Mouse (Mus musculus) limb, embryonic 11.5 days (tissue): ENCODE results near the gene Nxn. TPM values are rescaled to one million over a fixed set of nuclear protein-coding genes. Genes with fewer than 3 reads are reported as not detected.

Experiments used
- ATAC-seq: fragments of 200-750 bp; cut with Nextera tagmentation; 2 replicates; pipeline ENCODE4 v1.8.0; 2017; ENCODE audit warnings: low read depth; ENCODE audit not compliant: insufficient number of reproducible peaks, low FRiP score, low TSS enrichment
- DNase-seq: peaks from one replicate; pipeline ENCODE4 v3.0.0-alpha.2; 2015; ENCODE audit warnings: low spot score
- H3K27ac ChIP-seq: fragments of 300-500 bp; sonication (generic); replicated peaks from 2 replicates; pipeline ENCODE4 v1.5.1; 2014; ENCODE audit warnings: low read depth, mild to moderate bottlenecking, low read length
- H3K27me3 ChIP-seq: fragments of 300-500 bp; sonication (generic); 2 replicates; pipeline ENCODE4 v1.6.1; 2014; ENCODE audit warnings: mild to moderate bottlenecking, low read length, mixed read lengths; ENCODE audit not compliant: control insufficient read depth, insufficient read depth
- H3K36me3 ChIP-seq: fragments of 300-500 bp; sonication (generic); 2 replicates; pipeline ENCODE4 v1.6.1; 2014; ENCODE audit warnings: mild to moderate bottlenecking, low read length, moderate library complexity, mixed read lengths; ENCODE audit not compliant: control insufficient read depth, insufficient read depth
- H3K4me1 ChIP-seq: fragments of 300-500 bp; sonication (generic); 2 replicates; pipeline ENCODE4 v1.6.1; 2014; ENCODE audit warnings: low read length, mixed read lengths; ENCODE audit not compliant: control insufficient read depth, insufficient read depth
- H3K4me2 ChIP-seq: fragments of 300-500 bp; sonication (generic); 2 replicates; pipeline ENCODE4 v1.6.1; 2014; ENCODE audit warnings: low read depth, mild to moderate bottlenecking, moderate library complexity; ENCODE audit not compliant: severe bottlenecking
- H3K4me3 ChIP-seq: fragments of 300-500 bp; sonication (generic); 2 replicates; pipeline ENCODE4 v1.5.1; 2014; ENCODE audit warnings: low read depth, low read length
- H3K9ac ChIP-seq: fragments of 300-500 bp; sonication (generic); 2 replicates; pipeline ENCODE4 v1.6.1; 2014; ENCODE audit warnings: mild to moderate bottlenecking, low read length
- H3K9me3 ChIP-seq: fragments of 300-500 bp; sonication (generic); 2 replicates; pipeline ENCODE4 v1.6.1; 2016; ENCODE audit warnings: low read length; ENCODE audit not compliant: control insufficient read depth
- WGBS: fragments of 180-500 bp; shearing (Covaris S2); extraction: QIAGEN DNeasy Blood & Tissue Kit; methylation state at CpG from one replicate; pipeline ENCODE4 v1.1.7; 2014; 5-methylcytosine and 5-hydroxymethylcytosine counted together
- polyA plus RNA-seq: library from polyadenylated mRNA; unstranded; fragments of >200 nt; fragmentation: Nextera tagmentation; extraction: Ambion mirVana; gene quantifications from 2 replicates; pipeline ENCODE4 v1.2.1, GENCODE M21; 2014

Nxn gene
- polyA plus RNA-seq, 1 experiment from 2014 or later: 45.7 TPM

DNA sequence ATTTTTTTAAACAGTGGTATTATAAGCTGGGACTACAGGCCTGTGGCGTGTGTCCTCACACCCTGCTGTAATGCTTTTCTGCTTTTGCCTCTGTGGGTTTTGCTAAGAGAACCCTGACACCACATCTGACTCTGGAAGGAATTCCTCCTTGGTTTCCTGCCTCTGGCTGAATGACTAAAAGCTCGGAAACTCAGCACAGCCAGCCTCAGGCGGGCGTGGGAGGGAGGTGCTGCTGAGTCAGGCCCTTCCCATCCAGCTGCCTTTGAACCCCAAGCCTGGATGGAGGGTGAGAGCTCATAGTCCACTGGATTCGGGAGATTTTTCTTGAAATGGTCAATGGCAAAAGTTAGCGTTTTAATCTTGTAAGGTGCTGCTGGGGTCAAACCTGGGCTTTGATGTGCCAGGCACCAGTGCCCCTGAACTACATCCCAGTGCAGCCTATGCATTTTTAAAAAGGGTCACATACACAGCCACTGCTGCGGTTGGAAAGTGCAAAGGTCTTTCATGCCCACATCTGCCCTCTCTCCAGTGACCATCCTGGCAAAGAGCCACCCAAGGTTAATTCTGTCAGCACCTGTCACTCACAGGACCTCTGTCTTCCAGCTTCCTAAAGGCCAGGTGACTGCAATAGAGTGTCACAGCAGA is 113.4 kb downstream of the Nxn start:
- Histone ChIP-seq H3K27ac (no peak overlapping the region), H3K36me3 (no peaks in the 10 kb centered on the region), H3K9ac (no peak overlapping the region), H3K4me2 (no peak overlapping the region), H3K27me3 (no peaks in the 10 kb centered on the region), H3K4me3 (no peak overlapping the region), H3K9me3 (no peaks in the 10 kb centered on the region), H3K4me1 (peaks cover 31% of the 10 kb centered on the region)
- no peak for ATAC-seq
- WGBS: 40% methylated on average over 7 of the region's 7 CpGs
- DNase-seq: peak; percentile 43

GRCm38 (mm10) chr11:76283841-76284240 is 115.1 kb downstream of the Nxn start:
- H3K4me3 ChIP-seq: no peak overlapping the region
- no peak overlapping the region for H3K9ac ChIP-seq
- no peaks in the 10 kb centered on the region for H3K36me3 ChIP-seq
- H3K9me3 ChIP-seq: no peaks in the 10 kb centered on the region
- ATAC-seq: no peak
- DNase-seq: no peak
- WGBS: 98% methylated on average over 6 of the region's 6 CpGs
- no peak overlapping the region for H3K27ac ChIP-seq
- H3K4me1 ChIP-seq: peaks cover 32% of the 10 kb centered on the region
- no peak overlapping the region for H3K4me2 ChIP-seq
- H3K27me3 ChIP-seq: no peaks in the 10 kb centered on the region

GRCm38 (mm10) chr11:76279971-76280370 is 119.0 kb downstream of the Nxn start:
- H3K4me2 ChIP-seq: no peak overlapping the region
- no peak overlapping the region for H3K27ac ChIP-seq
- 77% methylated on average over 2 of the region's 2 CpGs for WGBS
- H3K9ac ChIP-seq: no peak overlapping the region
- ATAC-seq: no peak
- H3K36me3 ChIP-seq: no peaks in the 10 kb centered on the region
- H3K4me3 ChIP-seq: no peak overlapping the region
- H3K27me3 ChIP-seq: no peaks in the 10 kb centered on the region
- no peak for DNase-seq
- peaks cover 8% of the 10 kb centered on the region; the same call in 1 of the 2 replicates for H3K4me1 ChIP-seq
- no peaks in the 10 kb centered on the region for H3K9me3 ChIP-seq

DNA sequence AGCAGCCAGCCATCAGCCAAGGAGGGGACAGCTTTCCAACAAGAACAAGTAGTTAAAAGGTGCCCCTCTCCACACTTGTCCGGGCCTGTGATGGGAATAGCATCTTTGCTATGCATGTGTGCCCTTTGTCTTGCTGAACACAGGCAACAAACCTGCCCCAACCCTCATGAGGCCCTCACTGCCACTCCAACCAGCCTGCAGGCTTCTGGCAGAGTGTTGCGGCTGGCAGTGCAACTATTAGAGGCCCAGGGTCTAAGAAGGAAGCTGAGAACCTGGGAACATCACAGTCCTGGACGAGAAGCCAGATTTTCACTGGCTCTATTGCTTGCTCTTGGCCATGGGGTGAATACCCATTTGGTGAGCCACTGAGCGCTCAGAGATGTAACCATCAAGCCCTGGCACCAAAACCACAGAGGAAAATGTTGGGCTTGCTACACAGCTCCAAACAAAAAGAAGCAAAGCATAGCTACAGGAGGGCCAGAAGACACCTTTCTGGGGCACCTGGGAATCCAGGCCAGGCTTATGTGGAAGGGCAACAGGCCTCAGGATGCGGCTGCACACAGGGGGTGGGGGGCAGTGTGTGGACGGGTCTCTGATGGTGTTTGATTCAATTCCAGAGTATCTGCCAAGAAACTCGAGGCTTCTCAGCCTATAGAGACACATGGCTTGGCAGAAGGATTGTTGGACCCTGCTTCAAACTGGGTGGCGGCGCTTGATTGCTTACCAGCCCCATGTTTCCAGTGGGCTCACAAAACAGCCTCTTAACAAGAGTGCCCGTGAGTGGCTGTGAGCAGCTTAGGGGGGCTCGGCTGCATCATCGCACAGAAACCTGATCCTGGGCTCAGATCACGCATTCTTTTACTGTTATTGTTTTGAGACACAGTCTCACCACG is 119.7 kb downstream of the Nxn start:
- H3K4me3 ChIP-seq: no peak overlapping the region
- H3K9ac ChIP-seq: no peak overlapping the region
- DNase-seq: peak; percentile 41
- H3K4me1 ChIP-seq: peaks cover 8% of the 10 kb centered on the region; the same call in 1 of the 2 replicates
- H3K36me3 ChIP-seq: no peaks in the 10 kb centered on the region
- H3K4me2 ChIP-seq: no peak overlapping the region
- no peaks in the 10 kb centered on the region for H3K27me3 ChIP-seq
- no peak overlapping the region for H3K27ac ChIP-seq
- 62% methylated on average over 14 of the region's 14 CpGs for WGBS
- H3K9me3 ChIP-seq: no peaks in the 10 kb centered on the region
- ATAC-seq: no peak

GRCm38 (mm10) chr11:76272440-76272839 is 126.5 kb downstream of the Nxn start:
- no peak overlapping the region for H3K9ac ChIP-seq
- H3K4me2 ChIP-seq: no peak overlapping the region
- no peak overlapping the region for H3K4me3 ChIP-seq
- ATAC-seq (no peak), DNase-seq (no peak)
- H3K9me3 ChIP-seq: no peaks in the 10 kb centered on the region
- peaks cover 2% of the 10 kb centered on the region; the same call in 1 of the 2 replicates for H3K36me3 ChIP-seq
- 0 out of 2 replicates have a peak, but pooled peaks cover 5% of the 10 kb centered on the region for H3K4me1 ChIP-seq
- H3K27ac ChIP-seq: no peak overlapping the region
- H3K27me3 ChIP-seq: no peaks in the 10 kb centered on the region
- 87% methylated on average over 4 of the region's 4 CpGs for WGBS

GRCm38 (mm10) chr11:76268521-76269065 is 130.3 kb downstream of the Nxn start:
- WGBS: 79% methylated on average over 6 of the region's 6 CpGs

DNA sequence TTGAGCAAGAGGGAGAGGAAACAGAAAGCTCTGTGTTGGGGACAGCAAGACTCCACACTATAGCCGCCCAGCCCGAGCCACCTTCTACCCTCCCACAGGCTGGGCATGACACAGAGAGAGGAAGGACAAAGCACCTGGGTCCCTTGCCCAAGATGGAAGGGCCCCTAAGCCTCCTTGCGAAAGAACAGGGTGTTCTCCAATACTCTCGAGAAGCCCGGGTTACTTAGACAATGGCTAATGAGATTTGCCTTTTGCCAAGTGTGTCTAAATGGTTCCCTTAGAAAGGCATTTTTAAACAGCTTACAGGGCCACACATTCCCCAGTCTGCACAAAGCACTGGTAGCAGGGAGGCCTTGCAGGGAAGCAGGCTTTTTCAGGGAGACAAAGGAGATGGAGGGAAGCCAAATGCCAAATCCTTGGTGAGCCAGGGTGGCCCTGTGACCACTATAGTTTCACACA is 130.9 kb downstream of the Nxn start:
- no peak for DNase-seq

More at GRCm38 (mm10) chr11:76268521-76269065, 130.3 kb downstream of the Nxn start:
- no peaks in the 10 kb centered on the region for H3K27me3 ChIP-seq
- H3K36me3 ChIP-seq: peaks cover 2% of the 10 kb centered on the region; the same call in 1 of the 2 replicates
- no peak for DNase-seq
- no peak for ATAC-seq
- no peaks in the 10 kb centered on the region for H3K9me3 ChIP-seq
- no peak overlapping the region for H3K4me3 ChIP-seq
- H3K9ac ChIP-seq: no peak overlapping the region
- H3K27ac ChIP-seq: no peak overlapping the region
- peaks cover 6% of the 10 kb centered on the region; the same call in 1 of the 2 replicates for H3K4me1 ChIP-seq
- no peak overlapping the region for H3K4me2 ChIP-seq

GRCm38 (mm10) chr11:76267550-76267949 is 131.4 kb downstream of the Nxn start:
- no peak overlapping the region for H3K9ac ChIP-seq

More for the DNA sequence above, 130.9 kb downstream of the Nxn start:
- peaks cover 11% of the 10 kb centered on the region for H3K4me1 ChIP-seq
- H3K4me3 ChIP-seq: no peak overlapping the region
- ATAC-seq: no peak
- no peaks in the 10 kb centered on the region for H3K9me3 ChIP-seq
- no peak overlapping the region for H3K9ac ChIP-seq
- 0 out of 2 replicates have a peak overlapping the region, but pooled peaks have one; percentile 5 for H3K27ac ChIP-seq
- 73% methylated on average over 5 of the region's 5 CpGs for WGBS
- peaks cover 2% of the 10 kb centered on the region; the same call in 1 of the 2 replicates for H3K36me3 ChIP-seq
- H3K4me2 ChIP-seq: no peak overlapping the region
- no peaks in the 10 kb centered on the region for H3K27me3 ChIP-seq

More at GRCm38 (mm10) chr11:76267550-76267949, 131.4 kb downstream of the Nxn start:
- Histone ChIP-seq H3K36me3 (no peaks in the 10 kb centered on the region; the same call in 1 of the 2 replicates), H3K4me2 (no peak overlapping the region), H3K27ac (no peak overlapping the region), H3K4me3 (no peak overlapping the region), H3K9me3 (no peaks in the 10 kb centered on the region), H3K4me1 (peaks cover 15% of the 10 kb centered on the region), H3K27me3 (no peaks in the 10 kb centered on the region)
- DNase-seq: no peak
- no peak for ATAC-seq
- WGBS: 65% methylated on average over 7 of the region's 7 CpGs
